Mouse (Mus musculus) megakaryocyte, embryonic 14.5 days (primary cell): ENCODE measurements around the gene Slc6a21.

Experiments used
- FLI1 ChIP-seq: IDR thresholded peaks from 2 replicates; pipeline ENCODE4 v1.6.1; 2012; ENCODE audit warnings: low read length, inconsistent platforms, mixed read lengths
- GATA1 ChIP-seq: IDR thresholded peaks from 3 replicates; pipeline ENCODE4 v1.6.1; 2012; ENCODE audit warnings: mixed read lengths, low read length, inconsistent platforms, borderline replicate concordance

DNA sequence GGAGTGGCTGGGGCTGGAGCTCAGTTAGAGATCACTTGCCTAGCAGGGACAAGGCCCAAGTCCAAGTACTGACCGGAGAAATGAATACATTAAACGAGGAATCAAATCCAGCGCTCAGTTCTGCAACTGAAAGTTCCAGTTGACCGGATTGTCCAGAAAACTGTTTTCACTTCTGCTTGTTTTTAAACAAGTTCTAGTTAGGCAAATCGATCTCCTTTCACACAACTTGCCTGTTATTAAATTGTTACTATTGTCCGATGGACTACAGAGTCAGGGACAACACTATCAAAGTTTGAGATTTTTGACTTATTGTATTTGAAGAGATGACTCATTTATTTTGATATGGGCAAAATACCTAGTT lies 35.9 kb upstream of the Slc6a21 start:
- no peak for TF ChIP-seq GATA1
- TF ChIP-seq FLI1, result no peak
